Mouse (Mus musculus) brain, embryonic 14.5 days (tissue): Measurements from ENCODE around the gene Ube2d2b. TPM values are rescaled to one million over a fixed set of nuclear protein-coding genes. Genes with fewer than 3 reads are reported as not detected.

Experiments used
- DNase-seq: peaks from one replicate; pipeline ENCODE4 v3.0.0-alpha.2; 2011; ENCODE audit warnings: low read depth
- CTCF ChIP-seq: fragments of 200-500 bp; IDR thresholded peaks from 2 replicates; pipeline ENCODE4 v1.5.1; 2012; ENCODE audit warnings: inconsistent platforms, mild to moderate bottlenecking, moderate library complexity, borderline replicate concordance; ENCODE audit not compliant: insufficient read depth, insufficient read length; ENCODE audit errors: extremely low read depth
- POLR2A ChIP-seq: fragments of 200-500 bp; IDR thresholded peaks from 2 replicates; pipeline ENCODE4 v1.6.1; 2012; ENCODE audit warnings: mild to moderate bottlenecking, inconsistent platforms, borderline replicate concordance; ENCODE audit not compliant: poor library complexity, insufficient read depth, insufficient read length, severe bottlenecking; ENCODE audit errors: extremely low read depth
- polyA plus RNA-seq: library from polyadenylated mRNA; depleted of rRNA; stranded (reverse); fragments of >200 nt; gene quantifications from 2 replicates; pipeline ENCODE4 v1.2.3, GENCODE M21; 2012

The Ube2d2b gene
- polyA plus RNA-seq, 1 experiment: not detected

- TF ChIP-seq CTCF: no peak
- TF ChIP-seq POLR2A: no peak
- no peak for DNase-seq
Observed at GRCm38 (mm10) chr5:107814651-107815050, 15.2 kb upstream of the Ube2d2b start.

- TF ChIP-seq POLR2A (no peak), CTCF (no peak)
- no peak for DNase-seq
Observed at GRCm38 (mm10) chr5:107822521-107822920, 7.4 kb upstream of the Ube2d2b start.

GRCm38 (mm10) chr5:107831351-107831750 lies 1.5 kb downstream of the Ube2d2b start:
- TF ChIP-seq CTCF (no peak), POLR2A (no peak)
- DNase-seq: no peak

GRCm38 (mm10) chr5:107834287-107834686 lies 4.4 kb downstream of the Ube2d2b start:
- TF ChIP-seq POLR2A (no peak), CTCF (no peak)
- no peak for DNase-seq

GRCm38 (mm10) chr5:107838891-107839644 lies 9.2 kb downstream of the Ube2d2b start:
- no peak for TF ChIP-seq POLR2A
- TF ChIP-seq CTCF: no peak

GRCm38 (mm10) chr5:107840549-107841238 lies 10.8 kb downstream of the Ube2d2b start:
- DNase-seq: no peak
- TF ChIP-seq CTCF (no peak), POLR2A (no peak)

More at GRCm38 (mm10) chr5:107838891-107839644, 9.2 kb downstream of the Ube2d2b start:
- no peak for DNase-seq

GRCm38 (mm10) chr5:107847349-107847748 lies 17.4 kb downstream of the Ube2d2b start:
- peak; percentile 69 for DNase-seq

GRCm38 (mm10) chr5:107847817-107848216 lies 17.9 kb downstream of the Ube2d2b start:
- DNase-seq: peak; percentile 3
- TF ChIP-seq POLR2A: no peak
- no peak for TF ChIP-seq CTCF

More at GRCm38 (mm10) chr5:107847349-107847748, 17.4 kb downstream of the Ube2d2b start:
- no peak for TF ChIP-seq CTCF
- no peak for TF ChIP-seq POLR2A

GRCm38 (mm10) chr5:107848964-107849363 lies 19.1 kb downstream of the Ube2d2b start:
- DNase-seq: no peak
- TF ChIP-seq CTCF (no peak), POLR2A (no peak)

GRCm38 (mm10) chr5:107853807-107854206 lies 23.9 kb downstream of the Ube2d2b start:
- TF ChIP-seq CTCF (no peak), POLR2A (no peak)
- DNase-seq: peak; percentile 69

GRCm38 (mm10) chr5:107854556-107854955 lies 24.7 kb downstream of the Ube2d2b start:
- DNase-seq: no peak
- TF ChIP-seq POLR2A (no peak), CTCF (no peak)
